Mouse (Mus musculus) testis, adult 2 months (tissue): ENCODE data around the gene Cd33.

Experiments
- CTCF ChIP-seq: fragments of 200-500 bp; IDR thresholded peaks from 2 replicates; pipeline ENCODE4 v1.5.1; 2012; ENCODE audit warnings: low read depth, mild to moderate bottlenecking, inconsistent platforms, low read length, moderate library complexity; ENCODE audit not compliant: control insufficient read depth, insufficient read depth, insufficient replicate concordance
- POLR2A ChIP-seq: fragments of 200-500 bp; IDR thresholded peaks from 2 replicates; pipeline ENCODE4 v1.6.1; 2012; ENCODE audit warnings: low read depth, mild to moderate bottlenecking, inconsistent platforms, low read length, moderate library complexity; ENCODE audit not compliant: control insufficient read depth

- TF ChIP-seq POLR2A, result no peak
- TF ChIP-seq CTCF, result no peak
Measured at GRCm38 (mm10) chr7:43584790-43585189, 40.6 kb upstream of the Cd33 start.
